Mouse (Mus musculus): ENCODE results near the gene H2-K1. TPM values are rescaled to one million over a fixed set of nuclear protein-coding genes. Genes with fewer than 3 reads are reported as not detected.
"Not testable (repeated sequence)": the region's sequence is repeated elsewhere in the genome, so short reads cannot be mapped to it uniquely, and the experiment has no call there.

Gene H2-K1
- polyA plus RNA-seq, 1 experiment from 2014 or later, result 37.4 TPM

DNA sequence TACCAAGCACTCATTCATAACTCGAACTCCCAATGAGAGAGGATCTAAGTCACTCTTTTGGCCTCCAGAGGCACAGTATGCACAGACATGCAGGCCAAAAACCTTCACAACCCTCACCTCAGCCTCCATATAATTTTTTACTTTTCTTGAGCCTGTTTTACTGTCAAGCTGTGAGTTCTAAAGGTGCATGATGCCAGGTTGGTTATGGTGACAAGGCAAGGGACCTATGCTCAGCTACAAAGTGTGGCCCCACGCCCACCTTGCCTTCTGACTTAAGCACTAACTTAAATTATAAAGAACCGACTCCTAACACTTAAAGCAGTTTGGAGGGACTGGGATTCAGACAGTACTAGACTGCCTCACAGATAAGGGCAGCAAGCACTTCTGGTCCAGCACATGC, 46.8 kb downstream of the H2-K1 start:
- WGBS, result 79% methylated on average over 3 of the region's 3 CpGs
- no peak overlapping the region for H3K4me3 ChIP-seq
- H3K4me1 ChIP-seq (replicated peaks), result peaks cover 58% of the 10 kb centered on the region
- peaks cover 25% of the 10 kb centered on the region for H3K36me3 ChIP-seq
- H3K27me3 ChIP-seq, result no peaks in the 10 kb centered on the region
- no peaks in the 10 kb centered on the region for H3K9me3 ChIP-seq (replicated peaks)
- no peak for ATAC-seq (replicated peaks; ENCODE audit: insufficient number of reproducible peaks, insufficient read depth, low FRiP score, low read depth)
- H3K4me2 ChIP-seq, result peak overlapping the region; percentile 72; the same call in 1 of the 2 replicates
- no peak overlapping the region for H3K27ac ChIP-seq
- H3K9ac ChIP-seq, result no peak overlapping the region

DNA sequence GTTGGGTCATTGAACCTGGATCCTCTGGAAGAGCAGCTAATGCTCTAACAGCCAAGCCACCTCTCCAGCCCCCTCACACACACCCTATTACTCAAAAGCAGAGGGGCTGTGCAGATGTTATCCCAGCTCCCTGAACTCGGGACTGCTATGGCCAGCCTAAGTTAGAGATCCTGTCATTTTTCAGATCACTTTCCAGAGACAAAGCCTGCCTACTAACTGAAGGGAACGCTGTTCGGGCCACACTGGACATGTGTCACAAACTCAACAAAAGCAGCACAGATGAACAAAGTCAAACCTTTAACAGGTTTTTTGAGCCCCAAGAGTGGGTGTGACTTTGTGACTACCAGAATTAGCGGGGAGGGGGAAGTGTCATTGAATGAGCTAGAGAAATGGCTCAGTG, 47.3 kb downstream of the H2-K1 start:
- Histone ChIP-seq H3K4me1 (replicated peaks) (peaks cover 58% of the 10 kb centered on the region), H3K4me3 (no peak overlapping the region), H3K9ac (no peak overlapping the region), H3K4me2 (0 out of 2 replicates have a peak overlapping the region, but pooled peaks have one; percentile 2), H3K36me3 (peaks cover 25% of the 10 kb centered on the region), H3K9me3 (replicated peaks) (no peaks in the 10 kb centered on the region), H3K27ac (no peak overlapping the region), H3K27me3 (no peaks in the 10 kb centered on the region)
- WGBS, result 81% methylated on average over 4 of the region's 4 CpGs
- no peak for ATAC-seq (replicated peaks; ENCODE audit: insufficient number of reproducible peaks, insufficient read depth, low FRiP score, low read depth)

DNA sequence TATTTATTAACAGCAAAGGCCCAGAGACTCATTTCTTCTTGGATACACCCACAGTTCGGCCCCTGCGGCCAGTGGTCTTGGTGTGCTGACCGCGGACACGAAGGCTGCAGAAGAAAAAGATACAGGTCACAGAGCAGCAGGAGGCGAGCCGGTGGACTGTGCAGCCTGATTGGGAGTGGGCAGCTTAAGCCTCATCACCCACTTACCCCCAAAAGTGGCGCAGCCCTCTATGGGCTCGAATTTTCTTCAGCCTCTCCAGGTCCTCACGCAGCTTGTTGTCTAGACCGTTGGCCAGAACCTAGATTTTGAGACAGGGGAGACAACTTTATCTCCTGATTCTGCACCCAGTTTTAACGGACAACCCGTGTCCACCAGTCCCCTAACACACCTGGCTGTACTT, 48.1 kb downstream of the H2-K1 start:
- H3K27ac ChIP-seq; H3K27me3 ChIP-seq; H3K9me3 ChIP-seq (replicated peaks); H3K9ac ChIP-seq; ATAC-seq (replicated peaks; ENCODE audit: insufficient number of reproducible peaks, insufficient read depth, low FRiP score, low read depth): not testable (repeated sequence)
- peak overlapping the region; percentile 61 for H3K4me3 ChIP-seq
- H3K36me3 ChIP-seq, result peaks cover 25% of the 10 kb centered on the region
- H3K4me1 ChIP-seq (replicated peaks), result peaks cover 58% of the 10 kb centered on the region
- 82% methylated on average over 13 of the region's 13 CpGs for WGBS
- peak overlapping the region; percentile 97 for H3K4me2 ChIP-seq

DNA sequence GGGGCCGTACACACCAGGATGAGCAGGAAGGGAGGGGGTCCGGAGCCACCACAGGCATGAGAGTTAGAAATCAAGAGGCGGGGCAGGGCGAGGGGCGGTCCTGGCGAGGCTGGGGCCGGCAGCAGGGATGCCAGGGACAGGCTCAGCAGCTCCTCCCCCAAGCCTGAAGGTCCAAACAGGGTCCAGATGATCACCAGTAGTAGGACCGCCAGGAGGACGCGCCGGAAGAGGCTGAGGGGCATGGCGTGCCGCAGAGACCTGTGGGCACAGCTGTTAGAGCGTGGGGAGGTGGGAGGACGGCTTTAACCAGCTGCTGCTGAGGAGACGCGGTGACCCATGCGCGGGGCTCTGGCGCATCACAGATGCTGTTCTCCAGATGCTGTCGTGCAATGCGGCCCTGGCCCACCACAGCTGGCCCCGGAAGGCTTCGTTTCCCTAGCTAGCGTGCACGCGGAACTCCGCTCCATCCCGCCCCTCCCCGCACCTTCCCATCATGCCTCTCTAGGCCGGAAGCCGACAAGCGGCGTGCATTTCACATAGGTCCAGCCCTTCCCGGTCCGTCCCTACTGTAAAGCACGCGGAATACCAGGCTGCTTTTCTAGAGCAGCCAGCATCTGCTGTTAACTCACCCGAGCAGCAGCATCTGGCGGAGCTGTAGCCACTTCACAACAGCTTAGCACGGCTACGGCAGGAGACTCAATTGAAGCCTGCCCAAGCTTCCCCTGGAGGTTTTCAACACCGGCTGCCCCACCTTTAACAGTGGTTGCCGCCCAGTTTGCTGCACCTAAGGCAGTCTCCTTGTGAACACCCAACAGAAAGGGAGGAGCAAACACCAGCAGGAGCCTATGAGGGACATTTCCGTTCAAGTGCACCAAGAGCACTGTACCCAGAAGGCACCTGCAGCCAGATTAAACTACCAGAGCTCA, 48.9 kb downstream of the H2-K1 start, which contains the start of gene B3galt4:
Gene B3galt4, minus strand, starts transcription at position 468 of the 926 bp plus-strand sequence.
- no peaks in the 10 kb centered on the region for H3K9me3 ChIP-seq (replicated peaks)
- peaks cover 53% of the 10 kb centered on the region for H3K4me1 ChIP-seq (replicated peaks)
- H3K27me3 ChIP-seq, result no peaks in the 10 kb centered on the region
- H3K4me2 ChIP-seq, result peak within 1 kb of the TSS; percentile 97
- H3K4me3 ChIP-seq, result peak within 1 kb of the TSS; percentile 61
- peaks cover 27% of the 10 kb centered on the region for H3K36me3 ChIP-seq
- peak within 1 kb of the TSS; percentile 89 for H3K27ac ChIP-seq
- WGBS, result 1% methylated on average over 45 of the region's 45 CpGs
- peak within 1 kb of the TSS; percentile 73 for H3K9ac ChIP-seq
- ATAC-seq (replicated peaks; ENCODE audit: insufficient number of reproducible peaks, insufficient read depth, low FRiP score, low read depth), result peak; percentile 68

DNA sequence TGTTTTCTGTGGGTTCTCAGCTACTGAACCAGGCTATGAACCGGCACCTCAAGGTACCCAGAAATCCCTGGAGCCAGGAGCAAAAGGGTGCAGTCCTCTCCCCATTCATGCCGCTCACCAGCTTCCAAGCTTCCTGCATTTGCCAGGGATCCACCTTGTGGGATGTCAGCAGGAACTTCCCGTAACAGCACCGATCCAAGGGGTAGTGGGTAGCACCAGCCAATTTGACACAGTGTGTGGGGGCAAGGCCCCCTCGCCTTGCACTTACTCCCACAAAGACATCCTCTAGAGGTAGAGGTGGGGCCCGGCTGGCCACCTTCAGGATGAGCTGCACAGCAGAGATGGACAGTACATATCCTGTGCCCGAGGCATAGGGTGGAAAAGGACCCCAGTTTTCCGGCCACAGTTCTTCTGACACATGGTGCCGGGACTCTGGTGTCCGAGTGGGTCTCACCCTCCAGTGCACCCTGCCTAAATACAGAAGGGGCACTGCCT, 50.0 kb downstream of the H2-K1 start:
- 69% methylated on average over 10 of the region's 10 CpGs for WGBS
- Histone ChIP-seq H3K27ac (peak overlapping the region; percentile 89; the same call in 1 of the 2 replicates), H3K4me1 (replicated peaks) (peaks cover 53% of the 10 kb centered on the region), H3K27me3 (no peaks in the 10 kb centered on the region), H3K9ac (peak overlapping the region; percentile 73), H3K9me3 (replicated peaks) (no peaks in the 10 kb centered on the region), H3K4me2 (peak overlapping the region; percentile 97), H3K36me3 (peaks cover 38% of the 10 kb centered on the region), H3K4me3 (peak overlapping the region; percentile 61)
- ATAC-seq (replicated peaks; ENCODE audit: insufficient number of reproducible peaks, insufficient read depth, low FRiP score, low read depth), result no peak

DNA sequence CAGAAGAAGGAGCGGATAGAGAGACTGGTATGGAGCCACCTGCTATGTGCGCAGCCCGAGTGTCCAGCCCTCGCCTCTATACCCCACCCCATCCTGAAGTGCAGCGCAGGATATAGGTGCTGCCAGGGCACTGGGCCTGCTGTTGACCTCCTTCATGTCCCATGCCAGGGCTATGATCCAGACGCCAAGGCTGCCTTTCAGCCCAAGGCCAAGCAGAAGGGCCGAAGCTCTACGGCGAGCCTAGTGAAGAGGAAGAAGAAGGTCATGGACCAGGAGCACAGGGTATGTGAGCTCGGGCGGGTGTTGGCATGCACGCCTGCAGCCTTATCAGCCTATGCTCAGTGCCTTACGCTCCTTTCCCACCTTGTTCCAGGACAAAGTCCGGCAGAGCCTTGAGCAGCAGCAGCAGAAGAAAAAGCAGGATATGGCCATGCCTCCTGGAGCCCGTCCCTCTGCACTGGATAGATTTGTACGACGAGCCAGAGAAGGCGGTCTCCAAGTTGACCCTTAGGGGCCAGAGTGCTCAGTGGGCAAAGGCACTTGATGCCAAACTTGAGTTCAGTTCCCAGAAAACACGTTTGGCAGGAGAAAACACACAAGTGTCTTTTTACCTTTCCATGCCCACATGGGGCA, 51.1 kb downstream of the H2-K1 start:
- WGBS, result 88% methylated on average over 19 of the region's 19 CpGs
- no peak overlapping the region for H3K27ac ChIP-seq
- ATAC-seq (replicated peaks; ENCODE audit: insufficient number of reproducible peaks, insufficient read depth, low FRiP score, low read depth), result no peak
- peaks cover 45% of the 10 kb centered on the region for H3K4me1 ChIP-seq (replicated peaks)
- no peaks in the 10 kb centered on the region for H3K27me3 ChIP-seq
- no peak overlapping the region for H3K9ac ChIP-seq
- peaks cover 42% of the 10 kb centered on the region for H3K36me3 ChIP-seq
- no peaks in the 10 kb centered on the region for H3K9me3 ChIP-seq (replicated peaks)
- no peak overlapping the region for H3K4me2 ChIP-seq
- no peak overlapping the region for H3K4me3 ChIP-seq

DNA sequence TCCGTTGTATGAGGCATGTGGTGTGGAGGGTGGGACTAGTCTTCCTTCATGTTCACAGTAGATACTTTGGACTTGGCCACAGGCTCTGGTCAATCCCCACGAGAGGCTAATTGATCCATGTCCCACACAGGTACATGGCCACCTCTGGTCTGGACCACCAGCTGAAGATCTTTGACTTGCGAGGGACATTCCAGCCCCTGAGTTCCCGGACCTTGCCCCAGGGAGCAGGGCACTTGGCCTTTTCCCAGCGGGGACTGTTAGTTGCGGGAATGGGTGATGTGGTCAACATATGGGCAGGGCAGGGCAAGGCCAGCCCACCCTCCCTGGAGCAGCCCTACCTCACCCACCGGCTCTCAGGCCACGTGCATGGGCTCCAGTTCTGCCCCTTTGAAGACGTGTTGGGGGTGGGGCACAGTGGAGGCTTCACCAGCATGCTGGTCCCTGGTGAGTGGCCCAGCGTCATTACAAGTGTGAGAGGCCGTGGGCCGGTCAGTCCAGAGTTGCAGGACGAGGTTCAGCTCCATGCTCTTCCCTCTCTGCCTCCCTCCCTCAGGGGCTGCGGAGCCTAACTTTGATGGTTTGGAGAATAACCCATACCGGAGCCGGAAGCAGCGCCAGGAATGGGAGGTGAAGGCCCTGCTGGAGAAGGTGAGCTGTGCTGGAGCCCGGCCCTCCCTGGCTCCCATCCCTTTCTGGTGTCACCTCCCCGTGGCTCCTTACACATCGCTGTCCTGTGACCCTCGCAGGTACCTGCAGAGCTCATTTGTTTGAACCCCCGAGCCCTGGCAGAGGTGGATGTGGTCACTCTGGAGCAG, 51.9 kb downstream of the H2-K1 start:
- Histone ChIP-seq H3K9ac (no peak overlapping the region), H3K4me1 (replicated peaks) (peaks cover 38% of the 10 kb centered on the region), H3K9me3 (replicated peaks) (no peaks in the 10 kb centered on the region), H3K36me3 (peaks cover 38% of the 10 kb centered on the region), H3K4me2 (no peak overlapping the region), H3K27me3 (no peaks in the 10 kb centered on the region), H3K4me3 (no peak overlapping the region), H3K27ac (no peak overlapping the region)
- no peak for ATAC-seq (replicated peaks; ENCODE audit: insufficient number of reproducible peaks, insufficient read depth, low FRiP score, low read depth)
- 87% methylated on average over 22 of the region's 22 CpGs for WGBS

DNA sequence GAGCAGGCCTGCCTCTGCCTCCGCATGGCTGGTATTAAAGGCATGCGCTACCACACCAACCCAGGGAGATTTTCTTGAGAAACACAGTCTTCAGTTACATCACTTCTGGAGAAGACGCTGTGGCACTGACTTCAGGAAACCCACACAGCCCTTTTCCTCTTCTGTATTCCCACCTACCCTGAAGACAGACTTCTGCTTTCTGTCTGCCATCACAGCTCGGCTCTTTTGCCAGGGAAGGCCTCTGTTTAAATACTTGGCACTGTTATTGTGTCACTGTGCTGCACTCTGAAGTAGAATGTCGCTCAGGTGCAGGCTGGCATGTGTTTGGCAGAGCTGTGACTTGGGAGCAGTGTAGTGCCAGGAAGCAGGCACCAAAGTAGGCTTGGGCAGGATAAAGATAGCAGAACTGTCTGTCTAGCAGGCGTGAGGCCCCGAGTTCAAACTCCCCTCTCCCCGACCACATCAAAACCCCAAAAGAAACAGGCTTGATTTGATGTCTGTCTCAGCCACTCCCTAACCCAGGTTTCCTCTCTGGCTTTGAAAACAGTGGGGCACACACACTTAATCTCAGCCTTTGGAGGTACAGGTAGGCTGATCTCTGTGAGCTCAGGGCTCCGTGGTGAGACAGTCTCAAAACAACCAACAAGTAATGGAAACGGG, 52.6 kb downstream of the H2-K1 start:
- 78% methylated on average over 10 of the region's 10 CpGs for WGBS
- peaks cover 30% of the 10 kb centered on the region for H3K36me3 ChIP-seq
- no peaks in the 10 kb centered on the region for H3K27me3 ChIP-seq
- no peak overlapping the region for H3K9ac ChIP-seq
- H3K4me3 ChIP-seq, result no peak overlapping the region
- H3K4me1 ChIP-seq (replicated peaks), result peaks cover 31% of the 10 kb centered on the region
- no peak overlapping the region for H3K4me2 ChIP-seq
- no peak for ATAC-seq (replicated peaks; ENCODE audit: insufficient number of reproducible peaks, insufficient read depth, low FRiP score, low read depth)
- no peak overlapping the region for H3K27ac ChIP-seq
- H3K9me3 ChIP-seq (replicated peaks), result no peaks in the 10 kb centered on the region

All from heart, embryonic 15.5 days (tissue).